Mouse (Mus musculus) G1E (cell line): ENCODE measurements at regions not wholly inside any gene's neighbourhood (a gene's known extent, or its start where the extent isn't known, plus 50 kb on each side); places are given as distances from the start of the nearest gene placed in this dataset.

Source experiments
- CTCF ChIP-seq: IDR thresholded peaks from 2 replicates; pipeline ENCODE4 v1.5.1; 2012; ENCODE audit warnings: low read depth, low read length, inconsistent platforms, mixed read lengths
- GATA1 ChIP-seq: IDR thresholded peaks from 2 replicates; pipeline ENCODE4 v1.6.1; 2012; ENCODE audit warnings: borderline replicate concordance, low read length, inconsistent platforms, mixed read lengths
- POLR2AphosphoS5 ChIP-seq: IDR thresholded peaks from 2 replicates; pipeline ENCODE4 v1.6.1; 2012; ENCODE audit warnings: low read depth, low read length, inconsistent platforms; ENCODE audit not compliant: insufficient replicate concordance
- TAL1 ChIP-seq: conservative IDR thresholded peaks from 2 replicates; pipeline ENCODE4 v1.6.1; 2012; ENCODE audit warnings: low read depth, low read length, inconsistent platforms, mixed read lengths

DNA sequence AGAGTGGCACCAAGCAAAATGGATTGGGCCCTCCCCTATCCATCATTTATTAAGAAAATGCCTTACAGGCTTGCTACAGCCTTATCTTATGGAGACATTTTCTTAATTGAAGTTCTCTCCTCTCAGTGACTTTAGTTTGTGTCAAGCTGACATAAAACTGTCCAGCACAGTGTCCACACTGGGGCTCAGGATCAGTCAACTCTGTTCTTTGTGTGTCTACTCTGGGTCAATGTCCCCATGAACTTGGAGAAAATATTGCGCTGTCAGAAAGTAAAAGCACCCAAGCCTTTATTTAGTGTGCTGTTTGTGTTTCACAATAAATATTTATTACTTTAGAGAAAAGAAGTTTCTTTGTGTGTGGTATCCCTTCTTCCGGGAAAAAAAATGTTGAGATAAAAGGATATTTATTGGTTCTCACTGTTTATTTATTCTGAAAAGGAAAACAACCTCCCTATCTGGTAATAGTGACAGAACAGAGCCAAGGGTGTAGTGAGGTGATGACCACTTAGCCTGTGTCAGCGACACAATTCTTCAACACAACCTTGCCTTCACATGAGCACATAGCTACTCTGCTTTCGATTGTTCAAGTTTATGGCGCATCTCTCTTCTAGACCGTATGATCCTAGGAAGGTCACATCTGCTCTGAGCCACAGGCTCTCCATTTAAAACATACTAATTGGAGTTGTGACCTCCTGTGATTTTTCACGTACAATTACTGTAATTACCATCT is 183.5 kb upstream of the Ptger4 start:
- no peak for TF ChIP-seq CTCF
- no peak for TF ChIP-seq GATA1
- TF ChIP-seq TAL1 = no peak
- no peak for TF ChIP-seq POLR2AphosphoS5
